Mouse (Mus musculus): ENCODE measurements around the gene Arl8b.

Arl8b gene

DNA sequence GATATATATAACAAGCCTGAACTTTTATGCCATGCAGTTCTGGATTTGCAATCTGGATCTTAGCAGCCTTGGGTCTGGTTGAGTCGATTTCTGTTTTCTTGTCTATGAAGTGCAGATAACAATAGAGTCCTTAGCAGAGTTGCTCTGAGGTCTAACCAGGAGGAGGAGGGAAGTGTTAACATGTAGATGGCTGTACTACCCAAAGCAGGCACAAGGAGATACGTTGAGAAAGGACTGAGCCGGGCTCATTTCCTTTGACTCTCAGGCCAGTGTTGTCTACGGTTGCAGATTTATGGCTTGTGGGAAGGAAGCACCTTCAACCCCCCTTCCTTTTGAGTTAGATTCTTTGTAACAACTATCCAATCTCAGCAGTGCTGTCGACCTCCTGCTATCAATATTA, 1.9 kb downstream of the Arl8b start:
- no peak for DNase-seq (ENCODE audit: low spot score in 2 of 2)

- DNase-seq (ENCODE audit: low spot score in 2 of 2): no peak
Observed at GRCm38 (mm10) chr6:108785551-108785950, 2.7 kb downstream of the Arl8b start.

DNA sequence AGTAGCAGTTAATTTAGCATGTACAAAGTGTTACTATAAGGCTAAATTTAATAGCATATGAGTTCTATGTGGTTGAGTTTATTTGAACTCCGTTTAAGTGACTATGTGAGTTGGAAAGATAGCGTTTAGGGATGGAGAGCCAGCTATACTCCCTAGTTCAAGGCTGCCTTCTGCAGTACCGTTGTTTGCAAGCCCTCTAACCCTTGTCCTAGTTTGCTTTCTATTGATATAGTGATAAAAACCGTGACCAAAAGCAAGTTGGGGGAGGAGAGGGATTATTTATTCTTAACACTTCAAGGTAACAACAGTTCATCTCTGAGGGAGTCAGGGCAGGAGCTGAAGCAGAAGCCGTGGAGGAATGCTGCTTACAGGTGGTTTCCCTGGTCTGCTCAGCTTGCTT, 8.6 kb downstream of the Arl8b start:
- DNase-seq (ENCODE audit: low spot score in 2 of 2): no peak

DNA sequence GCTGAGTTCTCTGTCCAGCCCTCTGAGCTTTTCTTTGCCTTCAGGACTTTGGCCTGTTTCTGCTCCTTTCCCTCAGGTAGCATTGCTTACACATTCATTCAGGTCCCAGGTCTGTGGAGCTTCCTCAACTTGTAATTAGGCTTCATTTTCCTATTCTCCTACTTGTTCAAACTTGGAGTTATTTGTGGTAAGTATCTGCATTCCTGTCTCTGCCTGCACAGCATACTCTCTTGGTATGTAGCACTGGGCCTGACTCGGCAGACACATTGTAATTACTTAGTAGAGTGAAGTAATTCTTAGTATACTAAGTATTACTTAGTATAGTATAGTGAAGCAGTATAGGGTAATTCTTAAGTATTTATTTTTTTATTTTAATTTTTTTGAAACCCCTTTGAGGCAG, 13.0 kb downstream of the Arl8b start:
- no peak for DNase-seq (ENCODE audit: low spot score in 2 of 2)

DNA sequence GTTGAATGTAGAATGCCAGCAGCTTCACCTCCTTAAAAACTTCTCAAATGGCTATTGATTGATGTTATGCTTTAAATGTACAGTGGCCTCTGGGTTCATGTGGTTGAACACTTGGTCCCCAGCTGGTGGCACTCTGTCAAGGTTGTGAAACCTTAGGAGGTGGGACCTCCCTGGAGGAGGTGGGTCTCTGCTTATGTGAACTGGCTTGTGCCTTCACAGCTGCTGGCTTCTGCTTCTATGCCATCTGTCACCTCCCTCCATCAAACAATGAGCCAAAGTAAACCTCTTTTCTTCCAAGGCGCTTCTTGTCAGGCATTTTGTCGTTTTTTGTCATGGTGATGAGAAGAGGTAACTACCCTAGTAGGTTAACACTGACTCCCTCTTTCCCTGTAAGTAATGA, 13.8 kb downstream of the Arl8b start:
- no peak for DNase-seq (ENCODE audit: low spot score in 2 of 2)

DNA sequence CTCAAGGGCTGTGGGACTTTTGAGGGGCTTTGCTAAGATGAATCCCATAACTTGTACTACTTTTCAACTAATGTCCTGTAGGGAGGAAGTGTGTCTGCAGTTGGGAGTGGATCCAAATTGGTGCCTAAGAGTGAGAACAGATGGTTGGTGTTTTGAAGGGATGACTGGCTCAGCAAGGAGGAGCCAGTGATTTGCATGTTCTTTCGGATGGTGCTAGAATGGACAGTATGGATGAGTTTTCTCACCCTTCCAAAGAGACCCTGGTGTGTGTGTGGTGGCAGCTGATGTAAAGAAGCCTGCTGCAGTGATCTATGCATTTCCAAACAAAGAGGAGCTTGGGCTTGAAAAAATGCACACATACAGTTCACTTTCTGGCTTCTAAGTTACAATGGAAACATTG, 22.3 kb downstream of the Arl8b start:
- no peak for DNase-seq (ENCODE audit: low spot score in 2 of 2)

DNA sequence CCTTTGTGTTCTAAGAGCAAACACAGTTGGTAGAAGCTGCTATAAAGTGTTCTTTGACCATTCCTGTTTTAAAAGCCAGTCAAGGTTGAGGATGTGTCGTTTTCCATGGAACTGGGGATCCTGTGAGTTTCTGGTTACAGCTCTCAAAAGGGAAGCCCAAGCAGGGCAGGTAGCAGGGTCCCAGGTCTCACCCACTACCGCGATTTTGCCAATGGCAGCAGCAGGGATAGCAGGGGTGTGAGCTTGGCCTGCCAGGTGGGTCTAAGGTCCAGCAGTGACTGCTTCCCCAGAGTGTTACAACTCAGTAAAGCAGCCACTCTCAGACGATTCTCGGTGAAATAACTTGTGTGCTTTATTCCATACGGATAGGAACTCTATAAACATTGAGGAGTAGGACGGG, 23.0 kb downstream of the Arl8b start:
- DNase-seq (ENCODE audit: low spot score in 2 of 2): no peak

GRCm38 (mm10) chr6:108807446-108807845, 24.5 kb downstream of the Arl8b start:
- no peak for DNase-seq (ENCODE audit: low spot score in 2 of 2)

DNA sequence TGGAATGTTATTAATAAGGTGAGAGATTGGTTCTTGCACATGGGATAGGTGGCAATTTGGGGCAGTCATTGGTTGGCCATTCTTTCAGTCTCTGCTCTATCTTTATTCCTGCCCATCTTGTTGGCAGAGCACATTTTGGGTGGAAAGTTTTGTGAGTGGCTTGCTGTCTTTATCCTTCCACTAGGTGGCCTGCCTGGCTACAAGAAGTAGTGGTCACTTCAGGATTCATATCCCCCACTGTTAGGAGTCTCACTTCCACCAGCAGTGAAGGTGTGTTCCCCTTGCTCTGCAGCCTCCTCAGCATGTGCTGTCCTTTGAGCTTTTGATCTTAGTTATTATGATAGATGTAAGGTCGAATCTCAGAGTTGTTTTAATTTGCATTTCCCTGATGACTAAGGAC, 25.9 kb downstream of the Arl8b start:
- no peak for DNase-seq (ENCODE audit: low spot score in 2 of 2)

DNA sequence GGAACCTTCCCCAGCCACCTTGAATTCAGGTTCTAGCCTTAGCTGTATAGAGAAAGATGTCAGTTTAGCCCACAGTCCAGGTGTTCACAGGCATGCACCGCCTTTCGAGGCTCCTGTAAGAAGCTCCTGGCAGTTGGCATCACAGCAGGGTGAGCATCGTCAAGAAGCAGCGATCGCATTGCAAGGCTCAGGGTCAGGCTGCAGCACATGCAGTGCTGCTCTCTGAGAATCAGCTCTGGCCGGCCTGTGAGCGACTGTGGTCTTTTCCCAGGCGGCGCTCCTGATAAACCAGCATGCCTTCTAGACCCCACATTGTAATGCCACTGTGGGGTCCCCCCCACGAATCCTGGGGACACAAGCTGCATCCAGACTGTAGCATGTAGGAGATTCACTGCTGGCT, 27.3 kb downstream of the Arl8b start:
- DNase-seq (ENCODE audit: low spot score in 2 of 2): no peak

- no peak for DNase-seq (ENCODE audit: low spot score in 2 of 2)
Observed at GRCm38 (mm10) chr6:108812134-108812533, 29.2 kb downstream of the Arl8b start.

GRCm38 (mm10) chr6:108817510-108817909, 34.6 kb downstream of the Arl8b start:
- DNase-seq (ENCODE audit: low spot score in 2 of 2): no peak

DNA sequence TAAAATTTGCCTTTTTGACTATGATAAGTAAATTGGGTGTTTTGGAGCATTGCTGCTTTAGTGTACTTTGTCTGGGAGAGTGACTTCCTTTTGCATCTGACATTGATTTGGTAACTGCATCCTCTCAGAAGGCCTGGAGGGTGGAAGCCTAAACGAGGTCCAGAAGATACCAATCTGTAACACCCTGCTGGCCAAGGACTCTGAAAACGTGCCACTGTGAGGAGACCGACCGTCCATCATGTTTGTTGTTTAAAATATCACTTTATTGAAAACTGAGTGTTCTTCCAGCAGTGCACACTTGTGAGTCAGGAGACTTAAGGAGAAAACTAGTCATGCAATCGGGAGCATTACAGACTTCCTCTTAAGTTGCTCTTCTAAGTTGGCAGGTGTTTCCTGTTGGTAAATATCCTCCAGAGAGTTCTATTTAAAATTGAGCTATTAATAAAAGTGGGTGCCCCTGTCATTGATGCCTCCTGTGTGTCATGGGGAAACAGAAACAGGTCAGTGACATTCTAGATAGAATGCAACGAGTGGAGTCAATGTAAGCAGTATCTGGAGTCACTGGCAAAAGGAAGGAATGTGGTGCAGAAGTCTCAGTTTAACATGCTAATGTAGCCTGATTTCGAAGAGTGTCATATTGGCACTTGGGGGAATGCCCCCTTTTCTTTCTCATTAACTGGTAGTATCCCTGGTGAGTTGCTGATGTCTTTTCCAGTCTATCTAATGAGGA, 42.1 kb downstream of the Arl8b start:
- DNase-seq (ENCODE audit: low spot score in 2 of 2): no peak

DNA sequence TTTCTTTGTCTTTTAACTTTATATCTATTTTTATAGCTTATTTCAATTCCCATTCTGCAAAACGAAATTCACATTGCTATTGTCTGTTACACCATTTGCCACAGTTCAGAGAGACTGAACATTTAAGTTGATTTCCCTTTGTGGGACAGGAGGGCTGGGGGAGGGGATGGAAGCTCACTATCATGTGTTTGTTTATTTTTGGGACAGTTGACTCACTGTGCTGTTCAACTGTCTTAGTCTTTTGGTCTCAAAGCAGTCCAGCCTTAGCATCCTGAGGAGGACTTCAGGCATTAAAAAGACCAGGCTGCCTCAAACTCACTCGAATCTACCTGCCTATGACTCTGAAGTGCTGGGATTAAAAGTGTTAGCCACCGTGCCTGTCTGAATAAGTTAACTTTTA, 43.2 kb downstream of the Arl8b start:
- DNase-seq (ENCODE audit: low spot score in 2 of 2): no peak

DNA sequence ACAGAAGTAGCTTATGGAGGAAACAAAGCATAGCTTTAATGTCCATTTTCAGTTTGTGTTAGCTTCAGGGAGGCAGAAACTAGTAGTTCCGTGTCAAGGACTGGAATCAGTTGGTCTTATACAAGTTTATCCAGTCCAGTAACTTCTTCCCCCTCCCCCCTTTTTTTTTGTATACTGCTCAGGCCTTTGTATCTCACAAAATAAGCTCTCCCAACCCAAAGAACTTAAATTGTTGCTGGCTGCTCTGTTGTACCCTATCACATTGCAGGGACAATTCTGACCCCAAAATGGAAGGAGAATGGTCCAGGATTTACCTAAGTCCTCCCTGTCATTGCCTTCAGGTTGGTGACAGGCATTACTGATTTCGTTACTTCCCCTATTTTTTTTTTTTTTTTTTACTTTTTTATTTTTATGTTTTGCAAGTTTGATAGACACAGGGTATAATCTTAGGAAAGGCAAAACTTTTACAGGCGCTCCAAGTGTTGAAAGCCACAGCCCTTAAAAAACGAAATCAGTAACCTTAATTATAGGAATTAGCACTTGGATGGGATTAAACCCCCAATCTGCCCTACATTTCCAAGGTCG, 44.5 kb downstream of the Arl8b start:
- no peak for DNase-seq (ENCODE audit: low spot score in 2 of 2)

- DNase-seq (ENCODE audit: low spot score in 2 of 2): peak; percentile 92 to 96
Observed at GRCm38 (mm10) chr6:108828234-108828868, 45.5 kb downstream of the Arl8b start, which contains the start of gene Edem1. Gene Edem1 (plus strand): TSS chr6:108828641.

DNA sequence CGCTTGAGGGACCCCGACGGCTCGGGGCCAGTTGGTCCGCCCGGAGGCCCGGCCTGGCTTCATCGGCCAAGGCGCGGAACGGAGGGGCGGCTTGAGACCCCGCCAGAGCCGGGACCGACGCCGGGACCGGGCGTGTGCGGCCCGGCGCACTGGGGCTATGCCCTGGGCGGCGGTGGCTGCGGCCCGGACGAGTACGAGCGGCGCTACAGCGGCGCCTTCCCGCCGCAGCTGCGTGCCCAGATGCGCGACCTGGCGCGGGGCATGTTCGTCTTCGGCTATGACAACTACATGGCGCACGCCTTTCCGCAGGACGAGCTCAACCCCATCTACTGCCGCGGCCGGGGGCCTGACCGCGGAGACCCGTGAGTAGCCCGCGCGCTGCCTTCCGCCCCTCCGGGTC, 46.0 kb downstream of the Arl8b start:
- peak in 1 of 2 experiments; percentile 35 for DNase-seq (ENCODE audit: low spot score in 2 of 2)

DNA sequence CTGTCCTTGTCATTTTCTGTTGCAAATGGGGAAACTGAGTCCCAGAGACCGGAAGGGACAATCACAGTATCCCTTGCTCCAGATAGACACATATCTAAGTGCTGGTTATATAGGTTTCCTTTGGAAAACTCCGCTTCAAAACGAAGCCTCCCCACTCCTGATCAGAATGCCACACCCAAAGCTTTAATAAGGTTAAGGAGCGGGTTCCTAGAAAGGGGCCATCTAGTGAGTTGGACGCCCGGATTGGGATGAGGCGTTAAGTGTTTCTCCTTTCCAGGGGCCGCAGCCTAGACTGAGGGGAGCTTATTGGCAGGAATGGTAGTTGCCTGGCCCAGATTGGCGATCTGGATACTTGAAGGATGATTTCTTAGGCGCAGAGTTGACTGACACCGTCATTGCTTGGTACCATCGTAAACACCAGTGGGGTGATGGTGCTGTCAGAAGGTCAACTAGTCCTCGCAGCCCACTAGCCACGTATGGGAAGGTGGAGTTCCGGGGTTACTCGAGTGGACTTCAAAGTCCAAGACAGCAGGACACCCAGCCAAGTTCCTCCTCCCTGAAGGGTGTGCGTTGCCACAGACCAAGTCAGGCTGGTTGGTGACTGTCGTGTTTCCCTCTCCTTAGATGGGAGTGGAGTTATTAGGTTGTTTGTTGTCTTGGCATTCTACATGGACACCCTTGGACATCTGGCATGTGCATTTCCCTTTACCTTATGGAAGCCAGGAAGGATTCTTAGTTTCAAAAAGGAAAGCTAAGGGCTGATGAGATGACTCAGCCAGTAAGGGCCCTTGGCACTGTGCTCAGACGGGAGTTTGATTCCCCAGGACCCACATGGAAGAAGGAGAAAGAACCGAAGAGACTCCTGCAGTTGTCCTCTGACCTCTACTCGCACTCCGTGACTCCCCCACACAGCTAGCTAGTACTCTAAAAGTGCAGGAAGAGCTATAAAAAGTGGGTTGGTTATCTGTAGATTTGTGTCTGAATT, 46.8 kb downstream of the Arl8b start:
- DNase-seq (ENCODE audit: low spot score in 2 of 2): no peak

DNA sequence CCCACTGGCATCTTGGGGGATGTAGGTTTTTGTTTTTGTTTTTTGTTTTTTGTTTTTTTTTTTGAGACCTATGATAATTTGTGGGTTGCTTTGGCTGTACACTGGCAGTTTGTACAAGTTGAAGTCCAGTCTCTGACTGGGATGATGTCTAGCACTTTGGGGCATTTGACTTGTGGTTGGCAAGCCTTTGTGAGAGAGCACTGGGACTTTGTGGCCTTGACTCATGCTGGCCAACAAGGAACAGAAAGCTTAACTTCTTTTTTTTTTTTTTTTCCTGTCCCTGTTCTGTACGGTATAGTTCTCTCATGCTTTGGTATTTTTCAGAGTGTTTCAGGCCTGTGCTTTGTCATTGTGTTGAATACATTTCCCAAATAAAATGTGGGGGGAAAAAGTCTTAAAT, 49.3 kb downstream of the Arl8b start:
- no peak for DNase-seq (ENCODE audit: low spot score in 2 of 2)

DNA sequence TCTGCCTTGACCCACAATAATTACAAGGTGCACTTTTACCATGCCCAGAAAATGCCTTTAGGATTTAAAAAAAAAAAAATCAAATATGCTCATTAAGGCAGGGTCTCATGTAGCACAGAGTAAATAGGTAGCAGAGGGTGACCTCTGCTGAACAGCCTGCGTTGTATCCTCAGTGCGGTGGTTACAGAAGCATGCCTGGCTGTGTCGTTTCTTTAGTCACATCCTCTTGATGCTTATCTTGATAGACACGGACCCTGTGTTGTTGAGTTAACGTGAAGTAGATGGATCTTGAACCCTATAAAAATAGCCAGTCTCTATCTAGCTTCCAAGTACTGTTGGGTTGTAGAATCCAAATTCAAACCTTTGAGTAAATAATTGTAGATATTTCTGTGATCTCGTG, 50.1 kb downstream of the Arl8b start:
- no peak for DNase-seq (ENCODE audit: low spot score in 2 of 2)

- no peak for DNase-seq (ENCODE audit: low spot score in 2 of 2)
Observed at GRCm38 (mm10) chr6:108833963-108834697, 51.2 kb downstream of the Arl8b start.

Measured in left cerebral cortex, adult 9 months (tissue).